Mouse (Mus musculus) kidney, postnatal 10 days (tissue): Measurements from ENCODE around the gene Prkar2b.
A peak's percentile ranks its signal among the peaks of the same experiment; 100 is the strongest.

Source experiments
- DNase-seq: peaks from one replicate; pipeline ENCODE4 v3.0.0; 2021; ENCODE audit warnings: mixed read lengths

Prkar2b gene

DNA sequence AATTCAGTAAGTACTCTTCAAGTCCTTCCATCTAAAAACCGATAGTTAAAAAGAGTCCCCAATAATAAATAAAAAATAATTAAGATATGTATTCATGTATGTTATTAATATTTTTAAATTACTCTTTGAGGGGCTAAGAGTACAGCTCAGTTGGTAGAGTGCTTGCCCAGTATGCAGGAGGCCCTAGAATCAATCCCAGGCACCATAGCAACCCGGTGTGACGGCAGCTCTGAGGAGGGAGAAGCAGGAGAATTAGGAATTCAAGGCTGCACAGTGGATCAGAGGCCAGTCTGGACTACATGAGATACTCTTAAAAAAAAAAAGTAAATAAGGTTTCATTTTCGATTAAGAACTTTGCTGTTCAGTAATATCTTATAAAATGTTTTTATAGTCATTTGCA is 53.5 kb downstream of the Prkar2b start:
- no peak for DNase-seq

- no peak for DNase-seq
Measured at GRCm38 (mm10) chr12:32007040-32007439, 54.1 kb downstream of the Prkar2b start.

DNA sequence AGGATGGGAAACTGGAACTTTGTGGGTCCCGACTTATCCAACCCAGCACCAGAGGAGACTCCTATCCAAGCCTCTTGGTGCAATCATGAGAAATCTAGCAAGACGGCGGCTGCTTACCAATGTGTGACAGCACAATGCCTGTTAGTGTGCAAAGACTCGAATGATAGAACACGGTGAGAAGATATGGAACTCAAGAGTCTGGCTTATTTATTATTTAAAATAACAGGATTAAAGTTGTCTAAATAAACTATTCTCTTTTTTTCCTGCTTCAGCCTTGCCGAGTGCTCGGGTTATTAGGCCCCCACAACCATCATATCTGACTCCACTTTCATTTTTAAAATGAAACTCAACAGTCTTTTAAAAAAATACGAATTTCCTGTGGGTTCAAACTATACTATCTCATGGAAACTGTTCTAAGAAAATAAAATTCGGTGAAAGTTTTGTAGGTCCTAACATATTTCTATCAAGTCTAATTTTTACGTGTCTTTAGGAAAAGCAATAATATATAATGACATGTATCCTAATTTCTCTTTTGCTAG is 54.6 kb downstream of the Prkar2b start:
- DNase-seq: no peak

DNA sequence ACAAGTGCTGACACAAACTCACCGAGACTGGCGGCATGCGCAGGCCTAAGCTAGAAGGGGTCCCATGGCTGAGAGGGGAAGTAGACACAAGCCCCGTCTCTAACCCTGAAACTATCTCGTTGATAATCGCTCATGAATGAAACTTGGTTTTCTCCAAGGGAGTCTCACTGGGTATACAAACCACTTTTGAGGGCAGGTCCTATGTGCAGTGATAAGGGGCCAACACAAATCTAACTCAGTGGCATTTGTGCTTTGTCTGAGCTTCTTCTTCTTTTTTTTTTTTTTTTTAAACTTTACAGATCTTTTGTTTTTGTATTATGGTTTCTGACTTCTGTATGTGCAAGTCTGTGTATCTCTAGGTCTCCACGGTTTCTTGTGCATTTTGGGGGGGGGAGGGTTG is 60.6 kb downstream of the Prkar2b start:
- DNase-seq: no peak

GRCm38 (mm10) chr12:31998706-31999105 is 62.4 kb downstream of the Prkar2b start:
- DNase-seq: no peak

- DNase-seq: no peak
Measured at GRCm38 (mm10) chr12:31997328-31997878, 63.7 kb downstream of the Prkar2b start.

GRCm38 (mm10) chr12:31996877-31997276 is 64.2 kb downstream of the Prkar2b start:
- DNase-seq: peak; percentile 25

DNA sequence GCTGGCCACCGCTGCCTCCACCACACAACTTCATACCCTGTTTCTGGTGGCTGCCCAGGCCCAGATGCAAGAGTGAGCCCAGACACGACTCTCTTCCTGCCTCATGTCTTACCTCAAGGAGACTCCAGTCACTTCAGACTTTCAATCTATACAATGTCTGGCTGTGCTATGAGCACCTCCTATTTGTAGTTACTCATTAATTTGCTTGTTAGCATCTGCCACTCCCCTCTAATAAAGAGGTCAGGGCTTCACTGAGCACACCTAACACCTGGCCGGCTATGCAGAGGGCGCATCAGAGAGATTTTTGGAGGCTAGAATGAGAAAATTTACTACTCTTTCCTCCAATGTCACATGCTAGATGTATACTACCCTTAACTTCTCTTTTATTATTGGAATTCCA is 70.5 kb downstream of the Prkar2b start:
- no peak for DNase-seq

DNA sequence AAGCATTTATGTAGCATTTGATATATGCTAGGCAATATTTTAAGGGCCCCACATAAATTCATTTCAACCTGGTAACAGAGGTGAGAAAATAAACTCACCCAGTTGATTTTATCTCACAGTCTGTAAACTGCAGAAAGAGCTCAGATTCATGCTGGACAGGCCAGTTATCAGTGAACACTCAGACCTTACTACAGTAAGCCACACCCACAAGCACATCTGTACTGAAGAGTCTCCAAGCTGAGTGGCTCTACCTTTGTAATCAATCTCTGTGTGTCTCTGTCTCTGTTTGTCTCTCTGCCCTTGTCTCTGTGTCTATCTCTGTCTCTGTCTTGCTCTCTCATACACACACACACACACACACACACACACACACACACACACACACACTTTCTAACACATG is 71.4 kb downstream of the Prkar2b start:
- DNase-seq: no peak

DNA sequence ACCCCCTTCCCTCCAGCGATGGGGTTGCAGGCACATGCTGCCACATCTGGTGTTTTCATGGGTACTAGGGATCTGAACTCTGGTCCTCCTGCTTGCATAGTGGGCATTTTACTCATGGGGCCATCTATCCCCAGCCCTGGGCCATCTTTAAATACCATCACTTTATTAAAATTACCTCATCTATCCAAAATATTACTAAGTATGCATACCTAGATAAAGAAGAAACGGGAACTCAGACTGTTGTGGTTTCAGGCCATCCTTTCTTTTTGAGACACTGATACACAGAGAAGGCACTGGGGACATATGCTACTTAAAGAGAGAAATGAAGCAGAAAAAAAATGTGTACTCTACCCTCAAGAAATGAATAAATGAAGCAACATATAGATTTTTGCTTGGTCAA is 74.6 kb downstream of the Prkar2b start:
- no peak for DNase-seq

DNA sequence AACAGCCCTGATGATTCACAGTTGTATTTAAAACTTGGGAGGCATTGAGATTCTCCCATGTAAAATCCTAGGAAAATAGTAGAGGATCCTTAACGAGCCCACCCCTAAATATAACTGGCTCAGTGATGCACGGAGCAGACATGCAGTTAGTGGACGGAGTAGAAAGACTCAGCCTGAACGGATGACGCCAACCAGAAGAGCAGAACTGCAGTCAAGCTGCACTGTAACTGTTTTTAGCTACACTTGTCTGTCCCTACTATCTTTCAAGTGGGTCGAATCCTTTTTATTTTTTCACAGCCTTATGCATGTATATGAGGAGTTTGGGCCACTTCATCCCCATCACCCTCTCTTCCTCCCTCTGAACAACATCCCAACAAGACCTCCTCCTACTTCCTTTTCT is 75.4 kb downstream of the Prkar2b start:
- no peak for DNase-seq

DNA sequence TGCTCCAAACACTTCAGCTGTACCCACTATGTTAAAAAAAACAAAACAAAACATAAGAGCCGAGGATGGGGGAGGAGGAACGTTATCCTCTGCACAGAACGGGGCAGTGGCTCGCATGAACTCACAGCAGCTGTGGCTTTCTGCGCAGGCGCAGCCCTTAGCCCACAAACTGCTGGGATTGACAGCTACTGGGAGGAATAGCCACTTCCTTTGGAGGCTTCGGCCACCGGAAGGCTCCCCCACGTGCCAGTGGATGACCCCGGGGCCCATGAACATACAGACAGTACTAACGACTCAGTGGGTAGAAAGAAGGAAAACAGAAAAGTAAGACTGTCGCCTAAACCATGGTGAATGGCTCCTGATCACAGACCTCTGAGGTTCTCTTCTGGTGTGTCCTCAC is 76.4 kb downstream of the Prkar2b start:
- DNase-seq: peak; percentile 63

DNA sequence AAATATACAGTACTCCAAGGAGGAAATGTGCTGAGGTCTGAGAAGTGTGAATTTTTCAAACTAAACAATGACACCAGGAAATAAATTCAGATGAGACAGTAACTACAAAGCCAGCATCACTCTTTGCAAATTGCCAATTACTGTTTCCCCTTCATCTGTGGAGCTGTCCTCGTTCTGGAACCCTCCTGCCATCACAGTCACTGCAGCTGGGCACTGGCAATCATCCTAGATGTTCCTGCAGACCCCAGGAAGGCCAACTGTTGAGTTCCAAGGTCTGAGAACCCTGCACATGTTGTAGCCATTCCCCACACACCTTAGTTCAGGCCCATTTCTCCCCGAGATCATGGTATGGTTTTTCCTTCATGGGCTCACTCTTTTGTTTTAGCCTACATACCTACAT is 76.9 kb downstream of the Prkar2b start:
- no peak for DNase-seq

- DNase-seq: no peak
Measured at GRCm38 (mm10) chr12:31983769-31984168, 77.3 kb downstream of the Prkar2b start.

DNA sequence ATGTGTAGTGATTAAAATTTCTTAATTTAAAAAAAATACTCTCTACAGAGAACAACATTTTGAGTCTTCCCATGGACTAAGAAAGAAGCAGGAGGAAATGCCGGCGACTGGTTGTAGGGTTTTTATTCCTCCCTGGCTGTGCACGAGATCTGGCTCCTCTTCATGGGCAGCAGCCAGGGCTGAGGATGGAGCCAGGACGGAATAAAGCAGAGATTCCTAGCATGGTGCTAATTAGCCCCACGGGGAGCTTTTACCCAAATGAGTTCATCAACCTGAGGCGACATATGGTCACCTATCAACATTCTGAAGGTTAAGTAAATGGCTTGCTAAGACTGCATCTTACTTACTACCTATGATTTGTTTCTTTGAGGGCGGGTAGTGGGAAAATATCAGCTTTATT is 77.9 kb downstream of the Prkar2b start:
- no peak for DNase-seq

- DNase-seq: no peak
Measured at GRCm38 (mm10) chr12:31977613-31978195, 83.4 kb downstream of the Prkar2b start.

GRCm38 (mm10) chr12:31976544-31976943 is 84.6 kb downstream of the Prkar2b start:
- peak; percentile 52 for DNase-seq

GRCm38 (mm10) chr12:31973473-31974172 is 87.5 kb downstream of the Prkar2b start:
- peak; percentile 79 for DNase-seq

DNA sequence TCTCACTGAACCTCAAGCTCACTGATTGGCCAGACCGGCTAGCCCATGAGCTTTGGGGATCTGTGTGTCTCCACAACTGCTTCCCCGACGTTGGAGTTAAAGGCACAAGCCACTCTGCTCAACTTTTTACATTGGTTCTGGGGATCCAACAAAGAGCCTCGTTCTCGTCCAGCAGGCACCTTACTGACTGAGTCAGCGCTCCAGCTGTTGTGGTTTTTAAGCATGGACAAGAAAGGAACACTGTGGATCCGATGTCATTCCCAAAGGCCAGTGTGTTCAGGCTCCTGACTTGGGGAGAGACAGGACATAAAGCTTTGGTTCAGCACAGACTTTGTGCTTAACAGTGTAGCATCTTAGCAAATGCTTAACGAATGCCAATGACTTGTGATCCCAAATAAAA is 89.5 kb downstream of the Prkar2b start:
- no peak for DNase-seq

GRCm38 (mm10) chr12:31969111-31969510 is 92.0 kb downstream of the Prkar2b start:
- DNase-seq: no peak

- peak; percentile 18 for DNase-seq
Measured at GRCm38 (mm10) chr12:31967536-31967935, 93.6 kb downstream of the Prkar2b start.

DNA sequence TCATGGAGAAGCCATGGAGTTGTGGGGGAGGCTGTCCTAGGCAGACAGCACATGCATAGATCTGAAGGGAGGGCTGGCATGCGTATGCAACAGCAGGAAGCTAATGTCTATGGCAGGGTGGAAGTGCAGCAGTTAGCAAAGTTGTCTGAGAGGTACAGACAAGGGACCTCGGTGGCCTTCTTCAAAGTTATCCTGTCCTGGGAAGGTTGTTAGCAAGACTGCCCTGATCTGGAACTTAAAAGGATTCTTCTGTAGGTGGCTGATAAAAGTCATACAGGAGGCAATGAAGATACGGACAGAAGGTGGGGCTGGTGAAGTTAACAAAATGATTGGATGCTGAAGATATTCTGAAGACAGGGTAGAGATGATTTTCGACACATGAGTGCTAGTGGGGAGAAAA is 94.7 kb downstream of the Prkar2b start:
- no peak for DNase-seq

DNA sequence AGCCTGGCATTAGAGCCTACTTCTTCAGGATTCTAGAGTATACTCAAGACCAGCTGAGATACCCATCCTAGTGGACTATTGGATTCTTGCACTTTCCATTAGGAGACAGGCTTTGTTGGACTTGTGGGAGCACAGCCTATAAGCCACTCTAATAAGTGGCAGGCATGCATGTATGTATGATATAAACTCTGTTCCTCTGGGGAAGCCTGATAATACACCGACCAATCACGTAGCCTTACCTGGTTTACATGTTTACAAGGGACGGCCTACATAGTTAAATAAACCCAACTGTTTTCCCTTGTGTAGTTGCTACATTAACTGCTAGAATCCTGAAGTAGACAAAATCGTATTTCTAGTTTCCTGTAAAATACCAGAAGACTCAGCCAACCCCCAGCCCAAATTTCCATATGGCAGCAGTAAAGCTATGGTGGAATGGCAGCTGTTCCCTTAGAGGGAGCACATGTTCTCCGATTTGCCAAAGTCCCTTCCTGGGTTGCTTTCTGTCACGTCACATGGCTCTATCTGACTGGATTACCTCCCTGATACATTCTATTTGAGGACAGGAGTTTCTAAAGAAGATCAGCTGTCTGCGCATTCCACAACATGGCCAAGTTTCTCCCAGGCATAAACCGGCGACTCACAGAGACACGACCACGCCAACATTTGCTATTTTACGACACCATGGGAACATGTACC is 95.4 kb downstream of the Prkar2b start:
- no peak for DNase-seq

DNA sequence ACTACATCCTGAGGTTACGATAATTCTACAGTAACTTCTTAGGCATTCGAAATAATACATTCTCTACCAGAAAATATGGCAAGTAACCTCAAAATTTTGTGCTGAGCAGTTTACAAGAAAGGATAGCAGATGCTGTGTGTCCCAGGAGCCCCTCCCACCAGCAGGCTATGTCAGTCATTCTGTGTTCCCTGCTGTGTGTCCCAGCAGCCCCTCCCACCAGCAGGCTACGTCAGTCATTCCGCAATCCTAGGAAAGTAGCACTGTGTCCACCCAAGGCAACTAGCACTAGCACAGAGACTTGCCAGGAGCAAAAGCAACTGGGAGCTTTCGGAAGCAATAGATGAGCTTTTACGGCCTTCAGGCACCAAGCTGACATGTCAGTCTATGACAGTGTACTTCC is 97.0 kb downstream of the Prkar2b start:
- DNase-seq: no peak
